Mouse (Mus musculus) forebrain, embryonic 13.5 days (tissue): ENCODE measurements around the gene 1700086D15Rik. TPM values are rescaled to one million over a fixed set of nuclear protein-coding genes. Genes with fewer than 3 reads are reported as not detected.

Experiments
- polyA plus RNA-seq: library from polyadenylated mRNA; unstranded; fragments of >200 nt; fragmentation: Nextera tagmentation; extraction: Ambion mirVana; gene quantifications from 2 replicates; pipeline ENCODE4 v1.2.1, GENCODE M21; 2015

The 1700086D15Rik gene
- polyA plus RNA-seq, 1 experiment from 2014 or later, result not detected

Other genes with a start within 250 kb of the 1700086D15Rik start
- gene Elac2, start 180.9 kb downstream of the 1700086D15Rik start, polyA plus RNA-seq, result 30.6 and 33.6 TPM in 2 replicates
- gene Arhgap44, start 3.1 kb upstream of the 1700086D15Rik start, polyA plus RNA-seq, result 5.3 and 6.0 TPM in 2 replicates
- 0.04 and 0.09 TPM in 2 replicates for gene Myocd, start 110.1 kb upstream of the 1700086D15Rik start, polyA plus RNA-seq